Mouse (Mus musculus) thymus, postnatal 14 days (tissue): ENCODE data around the gene Eaf1.

Source experiments
- DNase-seq: peaks from one replicate; pipeline ENCODE4 v3.0.0; 2021

Gene Eaf1

DNA sequence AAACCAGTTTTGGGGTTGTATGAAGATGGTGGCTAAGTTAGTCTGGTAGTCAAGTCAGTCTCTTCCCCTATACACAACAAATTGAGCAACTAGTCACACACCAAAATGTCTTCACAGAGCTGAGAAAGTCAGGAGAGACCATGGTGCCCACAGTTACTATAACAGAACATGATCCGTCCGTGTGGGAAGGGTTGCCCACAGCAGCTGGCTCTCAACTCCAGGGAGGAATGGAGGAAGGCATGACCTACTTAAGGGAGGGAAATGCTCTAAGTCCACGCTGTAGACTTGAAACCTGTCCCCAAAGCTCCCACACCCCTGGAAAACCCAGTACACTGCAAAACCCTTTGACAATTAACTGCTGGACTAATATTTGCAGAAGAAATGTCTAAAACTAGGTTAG, 16.1 kb downstream of the Eaf1 start:
- no peak for DNase-seq

DNA sequence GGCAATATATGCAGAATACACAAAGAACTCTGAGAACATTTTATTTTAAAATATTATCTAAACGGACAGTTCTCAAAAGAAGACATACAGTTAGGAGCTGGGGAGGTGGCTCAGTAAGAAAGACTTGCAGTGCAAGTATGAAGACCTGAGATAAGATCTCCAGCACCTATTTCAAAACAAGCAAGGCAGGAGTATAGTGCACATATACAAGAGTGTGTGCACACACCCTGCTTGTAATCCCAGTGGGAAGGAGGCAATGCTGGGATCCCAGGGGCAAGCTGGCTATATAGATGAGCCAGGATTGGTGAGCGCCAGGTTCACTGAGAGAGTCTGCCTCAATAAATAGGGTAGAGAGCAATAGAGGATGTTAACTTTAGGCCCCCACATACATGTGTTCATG, 21.7 kb downstream of the Eaf1 start:
- DNase-seq = no peak

DNA sequence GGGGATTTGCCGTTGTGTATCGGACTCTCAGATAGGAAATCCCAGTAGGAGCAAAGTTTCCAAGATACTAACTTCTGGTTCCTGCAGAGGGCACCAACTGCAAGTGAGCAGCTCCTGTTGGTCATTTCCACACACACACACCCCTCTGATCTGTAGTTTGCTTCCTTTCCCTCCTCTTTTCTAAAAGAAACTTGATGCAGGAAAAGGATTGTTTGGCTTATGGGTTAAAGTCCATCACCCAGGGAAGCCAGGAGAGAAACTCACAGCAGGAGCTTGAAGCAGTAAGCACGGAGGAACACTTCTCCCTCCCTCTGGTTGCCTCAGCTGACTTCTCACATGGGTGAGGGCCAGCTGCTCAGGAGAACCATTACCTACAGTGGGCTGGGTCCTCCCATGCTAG, 25.0 kb downstream of the Eaf1 start:
- DNase-seq = no peak

DNA sequence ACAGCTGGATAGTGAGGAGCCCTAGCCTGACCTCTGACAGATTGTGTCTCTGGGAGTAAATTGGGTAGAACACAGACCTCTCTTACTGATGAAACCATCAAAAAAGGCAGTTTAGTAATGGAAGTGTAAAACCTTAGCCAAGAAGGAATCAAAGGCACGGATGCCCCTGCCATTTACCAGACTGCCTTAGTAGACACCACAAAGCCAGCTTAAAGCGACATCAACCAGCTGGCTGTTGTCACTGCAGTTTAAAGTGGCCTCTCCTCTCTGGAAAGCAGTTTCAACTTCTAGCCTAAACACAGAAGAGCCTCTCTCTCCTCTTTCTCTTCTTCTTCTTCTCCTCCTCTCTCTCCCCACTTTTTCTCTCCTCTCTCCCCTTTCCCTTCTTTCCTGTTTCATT, 27.1 kb downstream of the Eaf1 start:
- DNase-seq = peak; percentile 64

DNA sequence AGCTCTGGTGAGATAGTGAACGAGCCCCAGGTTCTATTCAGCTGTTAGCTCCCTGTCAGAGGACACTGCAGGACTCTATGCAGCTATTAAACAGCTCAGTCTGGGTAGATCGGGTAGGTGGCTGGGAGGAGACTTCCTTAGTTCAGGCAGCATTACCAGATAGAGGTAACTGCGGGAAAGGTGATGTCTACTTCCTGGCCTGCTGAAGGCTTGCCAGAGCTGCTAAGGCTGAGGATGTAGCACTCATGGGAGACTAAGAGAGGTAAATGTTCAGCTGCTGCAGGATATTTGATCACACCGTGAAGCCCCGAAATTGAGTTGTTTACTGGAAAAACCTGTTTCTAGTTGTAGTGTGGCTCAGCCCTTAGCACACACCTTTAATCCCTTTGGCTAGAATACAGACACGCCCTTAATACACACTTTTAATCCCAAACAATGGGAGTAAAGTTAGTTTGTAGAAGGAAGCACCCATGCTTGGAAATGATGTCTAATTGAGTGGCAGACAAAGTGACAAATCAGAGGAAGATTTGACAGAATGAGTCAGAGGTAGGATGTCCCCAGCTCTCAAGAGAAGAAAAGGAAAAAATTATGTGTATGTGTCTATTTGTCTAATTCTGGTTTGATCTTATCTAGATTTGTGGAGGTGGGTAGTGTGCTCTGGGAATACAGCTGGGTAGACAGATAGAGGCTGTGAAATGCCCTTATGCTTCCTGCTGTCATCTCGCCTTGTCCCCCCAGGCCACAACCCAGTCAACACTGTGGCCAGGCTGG, 31.0 kb downstream of the Eaf1 start:
- no peak for DNase-seq

DNA sequence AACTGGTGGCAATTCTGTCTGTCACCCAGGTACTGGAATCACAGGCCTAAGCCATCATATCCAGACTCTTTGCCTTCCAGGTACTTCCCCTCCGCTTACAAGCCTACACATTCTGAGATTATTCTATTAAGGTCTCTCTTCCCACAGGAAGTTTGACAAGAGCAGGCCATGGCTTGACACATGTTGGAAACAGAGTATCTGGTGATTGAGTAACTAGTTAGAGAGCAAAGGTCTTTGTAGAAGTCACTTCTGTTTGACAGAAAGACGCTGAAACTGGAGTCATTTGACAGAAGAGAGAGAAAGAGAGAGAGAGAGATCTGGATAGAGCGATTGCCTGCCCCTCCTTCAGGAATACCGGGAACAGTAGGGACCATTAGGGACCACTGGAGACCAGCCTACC, 36.6 kb downstream of the Eaf1 start:
- DNase-seq = no peak

DNA sequence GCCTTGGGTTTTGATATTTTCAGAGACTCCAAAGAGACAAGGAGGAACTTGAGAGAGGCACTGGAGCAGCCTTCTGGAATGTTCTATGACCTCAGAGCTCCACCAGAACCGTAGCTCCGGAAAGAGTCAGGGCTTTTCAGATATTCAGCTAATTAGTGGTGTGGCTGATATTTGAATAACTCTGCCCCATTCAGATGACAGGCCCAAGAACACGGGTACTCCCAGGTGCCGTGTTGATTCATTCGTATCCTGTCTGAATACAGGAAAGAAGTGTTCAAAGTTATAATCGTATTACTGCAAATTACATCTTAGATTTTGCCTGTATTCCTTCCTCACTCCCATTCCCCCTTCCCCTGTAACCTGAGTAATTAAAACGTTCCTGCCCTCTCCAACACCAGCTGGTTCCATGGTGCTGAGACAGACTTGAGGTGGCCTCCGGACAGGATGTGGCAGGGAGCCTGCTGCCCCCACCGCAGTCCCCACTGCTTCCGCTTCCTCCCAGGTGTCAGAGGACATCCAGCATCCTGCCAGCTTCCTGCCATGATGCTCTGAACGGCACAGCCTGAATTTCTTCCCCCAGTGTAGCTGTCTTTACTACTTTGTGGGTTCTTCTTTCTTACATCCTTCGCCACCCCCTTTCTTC, 37.4 kb downstream of the Eaf1 start:
- DNase-seq = peak; percentile 92

DNA sequence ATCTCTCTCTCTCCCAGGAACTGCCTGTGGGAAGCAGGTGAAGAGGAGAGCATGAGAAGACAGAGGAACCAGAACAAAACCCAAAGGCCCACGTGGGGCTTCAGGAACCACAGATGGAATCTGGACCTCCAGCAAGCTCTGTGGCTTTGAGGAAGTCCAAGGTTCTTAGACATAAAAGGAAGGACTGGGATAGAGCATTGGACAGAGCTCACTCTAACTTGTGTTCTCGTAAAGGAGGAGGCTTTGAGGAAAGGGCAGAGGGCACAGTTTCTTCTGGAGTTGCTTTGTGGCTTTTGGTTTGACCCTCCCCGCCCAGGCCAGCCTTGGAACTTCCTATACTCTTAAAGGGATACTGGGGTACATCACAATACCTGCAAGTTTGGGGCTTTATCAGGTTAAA, 38.5 kb downstream of the Eaf1 start:
- no peak for DNase-seq

DNA sequence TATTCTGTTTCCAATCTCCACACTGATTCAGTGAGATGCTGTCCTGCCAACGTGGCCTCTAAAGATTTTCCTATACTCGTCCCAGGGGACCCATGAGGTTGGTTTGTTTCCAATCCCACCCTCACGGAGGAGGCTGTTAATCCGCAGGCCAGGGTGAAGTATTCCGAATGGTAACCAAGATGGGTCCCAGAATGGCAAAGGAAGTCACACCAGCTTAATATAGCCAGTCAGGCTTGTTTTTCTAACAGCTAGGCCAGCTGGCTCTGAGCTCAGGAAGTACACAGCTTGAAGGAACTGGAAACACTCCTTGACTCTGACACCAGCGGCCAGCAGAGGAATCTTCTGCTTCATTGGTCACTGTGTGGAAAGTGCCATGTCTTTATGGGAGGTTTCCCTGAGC, 43.1 kb downstream of the Eaf1 start:
- no peak for DNase-seq

DNA sequence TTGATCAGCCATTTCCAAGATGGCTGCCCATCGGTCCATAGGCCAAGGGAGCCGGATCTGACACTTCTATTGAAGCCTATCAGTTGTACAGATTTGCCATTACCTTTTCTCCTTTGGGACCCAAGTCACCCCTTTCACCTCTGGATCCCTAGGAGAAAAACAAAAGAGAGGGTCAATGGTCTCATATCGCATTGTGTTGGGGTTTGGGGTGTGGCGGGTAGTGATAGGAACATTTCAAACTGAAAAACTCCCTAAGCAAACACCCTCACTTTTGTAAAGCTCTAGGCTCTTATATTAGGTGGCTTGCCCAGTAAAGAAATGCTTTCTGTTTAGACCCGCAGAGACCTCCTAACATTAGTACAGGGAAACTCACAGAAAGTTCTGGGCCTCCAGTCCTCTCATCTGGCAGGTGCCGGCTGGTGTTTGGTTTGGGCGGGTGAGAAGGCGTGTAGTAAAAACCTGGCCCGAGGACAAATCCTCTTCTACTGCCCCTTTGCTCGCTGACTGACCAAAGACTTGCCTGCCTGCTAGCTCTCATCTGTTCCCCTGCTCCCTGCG, 49.8 kb downstream of the Eaf1 start:
- no peak for DNase-seq

DNA sequence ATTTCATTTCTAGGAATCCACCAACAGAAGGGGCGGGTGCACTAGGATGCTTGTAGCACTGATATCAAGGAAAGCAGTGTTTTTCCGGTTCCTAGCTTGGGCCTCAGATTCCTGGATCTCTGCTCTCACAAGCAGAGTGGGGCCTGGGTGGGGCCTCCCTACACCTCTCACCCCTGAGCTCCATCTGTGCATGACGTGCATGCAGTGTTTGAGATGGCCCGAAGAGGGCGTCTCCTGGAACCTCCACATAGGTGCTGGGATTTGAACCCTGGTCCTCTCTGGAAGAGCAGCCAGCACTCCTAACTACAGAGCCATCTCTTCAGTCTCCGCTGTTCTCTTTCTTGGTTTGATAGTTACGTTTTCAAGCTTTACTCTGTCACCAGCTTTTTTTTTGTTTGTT, 60.8 kb downstream of the Eaf1 start:
- DNase-seq = peak; percentile 78

DNA sequence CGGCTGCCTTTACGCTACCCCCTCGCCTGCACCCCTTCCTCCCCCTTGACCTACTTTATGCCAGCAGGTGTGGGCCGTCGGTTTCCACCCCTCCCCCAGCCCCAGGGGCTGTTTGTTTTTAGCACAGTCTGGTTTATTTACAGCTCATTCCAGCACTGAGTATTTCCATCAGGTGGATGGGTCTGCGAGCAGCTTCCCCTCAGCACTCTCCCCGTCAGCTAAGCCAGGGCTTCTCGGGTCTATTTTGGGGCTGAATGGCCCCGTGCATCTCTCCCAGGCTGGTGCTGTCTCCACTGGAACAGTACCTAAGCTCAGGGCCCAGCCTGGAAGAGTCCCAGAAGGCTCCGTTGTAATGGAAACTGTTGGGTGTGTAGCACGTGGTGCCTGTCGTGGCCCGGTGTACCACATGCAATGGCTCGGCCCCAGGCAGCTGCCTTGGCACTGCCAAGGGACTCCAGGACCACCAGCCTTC, 61.8 kb downstream of the Eaf1 start:
- peak; percentile 97 for DNase-seq

DNA sequence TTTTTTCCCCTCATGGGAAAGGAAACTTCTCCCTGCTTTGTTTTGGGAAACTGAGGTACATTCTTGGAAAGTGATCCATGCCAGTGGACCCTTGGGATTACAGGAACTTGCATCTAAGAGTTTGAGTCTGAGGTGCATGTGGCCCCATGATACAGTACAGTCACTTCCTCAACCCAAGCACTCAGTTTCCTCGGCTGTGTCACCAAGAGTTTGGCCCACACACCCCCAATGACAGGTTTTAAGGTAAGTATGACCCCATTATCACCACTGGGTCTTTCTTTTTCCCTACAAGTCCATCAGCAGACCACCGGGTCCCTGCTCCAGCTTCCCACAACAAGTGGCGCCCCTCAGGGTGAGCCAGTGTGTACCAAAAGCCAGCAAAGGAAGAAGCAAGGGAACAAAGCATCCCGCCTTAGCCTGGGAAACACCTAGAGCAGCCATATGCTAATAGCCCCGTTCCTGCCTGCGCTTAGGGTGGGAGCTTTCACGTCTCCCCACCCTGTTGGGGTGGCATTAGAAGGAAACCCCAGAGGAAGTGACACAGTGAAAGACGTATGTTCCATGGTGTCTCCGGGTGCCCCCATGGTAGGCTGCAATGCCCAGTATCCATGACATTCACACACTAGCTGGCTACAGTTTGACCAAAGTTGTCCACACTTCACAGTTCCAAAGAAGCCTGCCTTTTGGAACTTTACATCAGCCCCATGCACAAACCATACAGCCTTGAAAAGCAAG, 62.5 kb downstream of the Eaf1 start:
- peak; percentile 58 for DNase-seq

DNA sequence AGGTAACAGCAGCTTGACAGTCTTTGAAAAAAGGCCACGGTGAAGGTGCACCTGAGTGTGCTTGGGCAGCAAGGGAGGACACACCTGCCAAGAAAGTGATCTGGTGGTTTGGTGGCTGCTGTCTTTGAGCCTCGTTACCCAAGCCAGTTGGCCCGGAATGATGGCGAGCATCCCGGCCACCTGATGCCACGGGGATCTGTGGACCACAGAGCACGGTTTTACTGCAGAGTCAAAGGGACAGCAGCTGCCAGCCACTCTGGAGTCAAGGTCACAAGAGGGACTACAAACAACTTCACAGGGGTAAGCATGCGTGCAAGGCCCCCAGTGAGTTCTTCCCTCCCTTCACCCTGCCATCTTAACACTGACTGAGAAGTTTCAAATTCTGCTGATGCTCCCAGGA, 63.1 kb downstream of the Eaf1 start:
- peak; percentile 57 for DNase-seq

DNA sequence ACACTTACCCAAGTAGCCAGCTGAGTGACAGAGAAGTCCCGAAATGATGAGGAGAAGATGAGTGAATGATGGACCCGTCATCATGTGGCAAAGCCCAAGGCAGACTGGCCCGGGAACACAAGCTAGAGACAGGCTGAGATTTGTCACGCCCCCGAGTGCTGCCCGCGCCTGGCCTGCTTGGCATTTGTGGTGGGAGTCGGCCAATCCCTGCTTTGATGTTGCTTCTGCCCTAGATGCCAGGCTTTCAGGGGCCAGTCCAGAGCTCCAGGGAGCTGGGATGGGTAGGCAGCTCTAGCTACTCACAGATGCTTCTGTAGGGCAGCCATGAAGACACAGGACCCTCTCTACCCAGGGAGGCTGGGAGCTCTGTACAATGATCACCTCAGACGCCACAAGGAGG, 63.6 kb downstream of the Eaf1 start:
- DNase-seq = no peak

DNA sequence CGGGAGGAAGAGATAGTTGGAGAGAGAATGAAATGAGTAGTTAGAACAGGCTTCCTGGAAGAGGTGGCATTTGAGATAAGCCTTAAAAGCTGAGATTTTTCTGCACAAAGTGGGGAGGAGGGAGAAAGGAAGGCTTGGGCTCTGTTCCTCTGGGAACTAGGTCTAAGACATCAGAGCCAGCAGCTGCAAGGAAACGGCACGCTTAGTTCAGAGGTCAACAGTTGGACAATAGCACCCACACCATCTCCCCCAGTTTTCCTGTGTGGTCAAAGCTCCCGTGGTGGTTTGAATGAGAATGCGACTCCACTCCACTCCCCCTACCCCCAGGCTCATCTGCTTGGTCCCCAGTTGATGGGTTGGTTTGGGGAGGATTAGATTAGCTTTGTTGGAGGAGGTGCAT, 65.0 kb downstream of the Eaf1 start:
- no peak for DNase-seq
